In the genomic region with DNA sequence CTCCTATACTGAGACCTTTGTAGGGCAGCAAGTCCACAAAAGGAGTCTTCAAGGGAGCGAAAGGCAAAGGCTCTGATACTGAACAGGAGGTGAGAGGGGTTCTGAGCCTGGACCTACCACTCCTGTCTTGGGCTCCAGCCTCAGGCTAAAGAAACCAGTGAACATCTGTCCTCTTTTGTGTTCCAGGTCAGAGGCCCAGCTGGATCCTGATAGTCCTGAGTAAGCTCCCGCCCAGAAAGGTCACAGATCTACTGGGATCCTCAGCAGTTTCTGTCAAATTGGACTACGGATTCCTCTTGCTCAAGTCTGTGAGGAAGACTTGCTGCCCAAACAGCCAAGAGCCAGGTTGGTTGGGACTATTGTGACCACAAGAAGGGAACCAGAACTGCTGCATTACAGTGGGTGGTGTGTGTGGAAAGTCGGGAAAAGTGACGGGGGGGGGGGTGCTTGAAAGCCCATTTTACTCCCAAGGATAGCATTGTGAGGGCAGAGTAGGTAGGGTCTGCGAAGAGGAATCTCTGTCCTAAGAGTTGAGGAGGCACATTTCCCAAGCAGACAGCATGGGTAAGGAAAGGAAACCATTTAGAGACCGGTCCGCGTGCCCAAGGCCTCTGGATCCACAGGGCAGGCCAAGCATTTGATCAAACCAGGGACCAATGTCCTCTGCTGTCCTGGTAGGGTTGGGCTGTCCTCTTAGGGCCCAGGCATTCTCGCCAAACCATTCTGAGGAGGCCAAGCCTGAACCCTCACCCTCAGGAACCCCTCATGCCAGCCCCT, we compare ENCODE assay signal across 11 mouse cellular contexts. TPM values are rescaled to one million over a fixed set of nuclear protein-coding genes. Genes with fewer than 3 reads are reported as not detected.
DNase-seq lines count a peak whose midpoint lies in the region; ATAC-seq and TF ChIP-seq lines count a peak whose summit lies in the region.
"Had no signal": no experiment of that assay in that cellular context is flagged by ENCODE, and none has a peak within 500 bp of the region (broad histone marks: within the 10 kb centered on the region; RNA-seq: fewer than 3 reads in every experiment).

No protein-coding gene starts in this region.

- H3K4me3 ChIP-seq in lung, embryonic 14.5 days (ENCODE audit: low read depth, low read length): peak overlapping the region; percentile 37
- peak overlapping the region; percentile 31 for H3K4me3 ChIP-seq in forebrain, embryonic 14.5 days (ENCODE audit: low read depth, low read length)
- H3K4me3 ChIP-seq in limb, embryonic 10.5 days: peak overlapping the region; percentile 50
- peak overlapping the region; percentile 35 for H3K4me3 ChIP-seq in neural tube, embryonic 14.5 days (ENCODE audit: low read depth, low read length)

- H3K27ac ChIP-seq in lung, embryonic 14.5 days (ENCODE audit: low read depth): no peak overlapping the region
- no peak overlapping the region for H3K27ac ChIP-seq in forebrain, embryonic 14.5 days (ENCODE audit: low read depth, low read length)
- H3K27ac ChIP-seq in limb, embryonic 10.5 days: no peak overlapping the region
- no peak overlapping the region for H3K27ac ChIP-seq in neural tube, embryonic 14.5 days (ENCODE audit: low read depth, low read length)

- no peak overlapping the region for H3K9ac ChIP-seq in lung, embryonic 14.5 days
- no peak overlapping the region for H3K9ac ChIP-seq in forebrain, embryonic 14.5 days (ENCODE audit: low read length)
- H3K9ac ChIP-seq in neural tube, embryonic 14.5 days (replicated peaks; ENCODE audit: low read depth, low read length): no peak overlapping the region

- H3K9me3 ChIP-seq in lung, embryonic 14.5 days (ENCODE audit: low read depth, low read length): no peaks in the 10 kb centered on the region
- no peaks in the 10 kb centered on the region for H3K9me3 ChIP-seq in forebrain, embryonic 14.5 days (replicated peaks; ENCODE audit: control insufficient read depth, low read length)
- no peaks in the 10 kb centered on the region for H3K9me3 ChIP-seq in limb, embryonic 10.5 days (replicated peaks)
- no peaks in the 10 kb centered on the region for H3K9me3 ChIP-seq in neural tube, embryonic 14.5 days (ENCODE audit: control insufficient read depth, low read length)

- H3K27me3 ChIP-seq in lung, embryonic 14.5 days (ENCODE audit: insufficient read depth, low read length): peaks cover 79% of the 10 kb centered on the region
- peaks cover 73% of the 10 kb centered on the region for H3K27me3 ChIP-seq in forebrain, embryonic 14.5 days (replicated peaks; ENCODE audit: control insufficient read depth, insufficient read depth, low read length)
- H3K27me3 ChIP-seq in limb, embryonic 10.5 days (ENCODE audit: low read depth, poor library complexity, severe bottlenecking): peaks cover 98% of the 10 kb centered on the region
- peaks cover 68% of the 10 kb centered on the region for H3K27me3 ChIP-seq in neural tube, embryonic 14.5 days (ENCODE audit: control insufficient read depth, insufficient read depth, low read length)

- no peak for ATAC-seq in lung, embryonic 14.5 days (ENCODE audit: insufficient read depth)
- ATAC-seq in forebrain, embryonic 14.5 days: no peak
- ATAC-seq in neural tube, embryonic 14.5 days (ENCODE audit: low read depth): peak; percentile 16; the same call in 1 of the 2 replicates

- WGBS in lung, embryonic 14.5 days: 15% methylated on average over 10 of the region's 10 CpGs
- WGBS in forebrain, embryonic 14.5 days: 8% methylated on average over 10 of the region's 10 CpGs
- 13% methylated on average over 10 of the region's 10 CpGs for WGBS in limb, embryonic 10.5 days
- 13% methylated on average over 10 of the region's 10 CpGs for WGBS in neural tube, embryonic 14.5 days

- TF ChIP-seq CTCF in lung, embryonic 14.5 days (IDR thresholded peaks at IDR 0.05; ENCODE audit: low read depth): no peak

- H3K4me2 ChIP-seq in lung, embryonic 14.5 days: peak overlapping the region; percentile 66
- H3K4me2 ChIP-seq in forebrain, embryonic 14.5 days (ENCODE audit: low read length): peak overlapping the region; percentile 55
- peak overlapping the region; percentile 62 for H3K4me2 ChIP-seq in neural tube, embryonic 14.5 days (ENCODE audit: low read depth, low read length)

- DNase-seq in lung, embryonic 14.5 days: no peak
- no peak for DNase-seq in lung, postnatal 10 days
- DNase-seq in forebrain, embryonic 14.5 days (ENCODE audit: low spot score): no peak
- no peak for DNase-seq in limb, embryonic 10.5 days (ENCODE audit: low spot score)
- DNase-seq in ovary, postnatal 14 days (ENCODE audit: low spot score): no peak
- no peak for DNase-seq in lung, postnatal 14 days
- no peak for DNase-seq in right cerebral cortex, adult 18-20 months
- DNase-seq: kidney, postnatal 25 days; thymus, postnatal 14 days had no signal

- H3K4me1 ChIP-seq in lung, embryonic 14.5 days (ENCODE audit: insufficient read depth): no peaks in the 10 kb centered on the region
- H3K4me1 ChIP-seq in forebrain, embryonic 14.5 days (ENCODE audit: control insufficient read depth, insufficient read depth, low read length): peaks cover 6% of the 10 kb centered on the region; the same call in 1 of the 2 replicates
- H3K4me1 ChIP-seq in limb, embryonic 10.5 days: peaks cover 39% of the 10 kb centered on the region
- peaks cover 15% of the 10 kb centered on the region for H3K4me1 ChIP-seq in neural tube, embryonic 14.5 days (ENCODE audit: control insufficient read depth, insufficient read depth, low read length)

- H3K36me3 ChIP-seq in lung, embryonic 14.5 days (ENCODE audit: insufficient read depth): no peaks in the 10 kb centered on the region
- no peaks in the 10 kb centered on the region for H3K36me3 ChIP-seq in forebrain, embryonic 14.5 days (ENCODE audit: control insufficient read depth, insufficient read depth, low read length)
- no peaks in the 10 kb centered on the region for H3K36me3 ChIP-seq in limb, embryonic 10.5 days
- no peaks in the 10 kb centered on the region for H3K36me3 ChIP-seq in neural tube, embryonic 14.5 days (ENCODE audit: control insufficient read depth, insufficient read depth, low read length)

RNA-seq across cellular contexts. Expression of gene Irx4, which starts 0.5 kb away (rescaled TPM):
- not detected in 2 replicates for polyA plus RNA-seq in lung, embryonic 14.5 days (2014; fragmentation: Nextera tagmentation; extraction: Ambion mirVana)
- polyA plus RNA-seq in forebrain, embryonic 14.5 days (2014; fragmentation: Nextera tagmentation; extraction: Ambion mirVana): 0.06 TPM in 1 of 2 replicates, not detected in the other
- polyA plus RNA-seq in limb, embryonic 10.5 days (2016; fragmentation: Nextera tagmentation; extraction: Ambion mirVana): 2.3 and 3.8 TPM in 2 replicates
- 0.36 and 0.80 TPM in 2 replicates for polyA plus RNA-seq in neural tube, embryonic 14.5 days (2014; fragmentation: Nextera tagmentation; extraction: Ambion mirVana)
- polyA plus RNA-seq: liver, embryonic 16.5 days had no signal
